ENCODE assay signal across 12 mouse cellular contexts in the genomic region with DNA sequence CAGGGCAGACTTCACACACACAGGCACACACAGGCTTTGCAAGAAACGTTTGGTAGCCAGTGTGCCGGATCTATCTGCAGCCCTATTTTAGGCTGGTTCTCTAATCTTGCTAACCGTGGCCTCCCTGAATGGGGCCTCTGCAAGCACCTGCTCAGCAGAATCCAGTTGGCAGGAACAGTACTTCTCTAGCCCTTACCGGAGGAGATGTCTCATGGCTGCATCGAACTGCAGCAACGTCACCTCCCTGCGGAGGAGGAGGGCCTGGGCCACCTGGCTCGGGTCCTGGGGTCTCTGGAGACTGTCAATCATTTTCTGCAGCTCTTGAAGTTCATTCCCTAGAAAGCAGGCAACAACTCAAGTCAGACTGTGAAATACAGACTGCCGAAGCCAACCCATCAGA.
DNase-seq lines count a peak whose midpoint lies in the region; ATAC-seq and TF ChIP-seq lines count a peak whose summit lies in the region.
"Had no signal": no experiment of that assay in that cellular context is flagged by ENCODE, and none has a peak within 500 bp of the region (broad histone marks: within the 10 kb centered on the region; RNA-seq: fewer than 3 reads in every experiment).

No protein-coding gene starts in this region.

- no peak for TF ChIP-seq CTCF in liver, postnatal 0 days (IDR thresholded peaks at IDR 0.05; ENCODE audit: low read depth)

- no peak for DNase-seq in liver, postnatal 0 days
- no peak for DNase-seq in liver, embryonic 11.5 days (ENCODE audit: low spot score)
- DNase-seq in embryonic facial prominence, embryonic 14.5 days (ENCODE audit: low spot score) = peak; percentile 57
- DNase-seq in thymus, postnatal 25 days = peak; percentile 75
- no peak for DNase-seq in hindbrain, embryonic 11.5 days (ENCODE audit: low spot score)
- DNase-seq in kidney, postnatal 4 days = no peak
- no peak for DNase-seq in lung, postnatal 4 days
- DNase-seq: adrenal gland, adult 8-10 months had no signal

- H3K9ac ChIP-seq in liver, postnatal 0 days (replicated peaks) = no peak overlapping the region
- no peak overlapping the region for H3K9ac ChIP-seq in liver, embryonic 11.5 days (ENCODE audit: low read depth, low read length)
- H3K9ac ChIP-seq in embryonic facial prominence, embryonic 14.5 days (ENCODE audit: low read depth, low read length) = no peak overlapping the region
- H3K9ac ChIP-seq in heart, embryonic 16.5 days (ENCODE audit: low read length) = peak overlapping the region; percentile 49
- no peak overlapping the region for H3K9ac ChIP-seq in hindbrain, embryonic 11.5 days (ENCODE audit: low read depth, low read length)
- H3K9ac ChIP-seq: embryonic facial prominence, embryonic 12.5 days; lung, embryonic 15.5 days had no signal

- H3K4me3 ChIP-seq in liver, postnatal 0 days (ENCODE audit: low read depth, low read length) = no peak overlapping the region
- H3K4me3 ChIP-seq in liver, embryonic 11.5 days (ENCODE audit: low read depth, low read length) = no peak overlapping the region
- H3K4me3 ChIP-seq in embryonic facial prominence, embryonic 14.5 days (ENCODE audit: low read depth, low read length) = no peak overlapping the region
- no peak overlapping the region for H3K4me3 ChIP-seq in heart, embryonic 16.5 days (ENCODE audit: low read length)
- H3K4me3 ChIP-seq in hindbrain, embryonic 11.5 days (ENCODE audit: low read depth, low read length) = no peak overlapping the region
- H3K4me3 ChIP-seq: embryonic facial prominence, embryonic 12.5 days; hindbrain, embryonic 10.5 days; lung, embryonic 15.5 days had no signal

- no peak for ATAC-seq in liver, postnatal 0 days
- ATAC-seq in liver, embryonic 11.5 days (replicated peaks; ENCODE audit: low FRiP score) = no peak
- peak; percentile 51; the same call in 1 of the 2 replicates for ATAC-seq in embryonic facial prominence, embryonic 14.5 days (ENCODE audit: low read depth)
- peak; percentile 45 for ATAC-seq in heart, embryonic 16.5 days (replicated peaks; ENCODE audit: extremely low read depth, insufficient read depth, low FRiP score)
- ATAC-seq in hindbrain, embryonic 11.5 days (ENCODE audit: low FRiP score) = no peak

- no peaks in the 10 kb centered on the region for H3K36me3 ChIP-seq in liver, postnatal 0 days (replicated peaks; ENCODE audit: insufficient read depth, low read length)
- H3K36me3 ChIP-seq in liver, embryonic 11.5 days (ENCODE audit: control insufficient read depth, insufficient read depth, low read length) = no peaks in the 10 kb centered on the region
- no peaks in the 10 kb centered on the region for H3K36me3 ChIP-seq in embryonic facial prominence, embryonic 14.5 days (ENCODE audit: control insufficient read depth, insufficient read depth, low read length)
- no peaks in the 10 kb centered on the region for H3K36me3 ChIP-seq in heart, embryonic 16.5 days (ENCODE audit: control insufficient read depth, insufficient read depth)
- no peaks in the 10 kb centered on the region for H3K36me3 ChIP-seq in hindbrain, embryonic 11.5 days (ENCODE audit: control insufficient read depth, insufficient read depth, low read length)
- H3K36me3 ChIP-seq: embryonic facial prominence, embryonic 12.5 days; hindbrain, embryonic 10.5 days; lung, embryonic 15.5 days had no signal

- TF ChIP-seq EP300 in liver, postnatal 0 days (IDR thresholded peaks at IDR 0.05; ENCODE audit: low read depth) = no peak

- H3K4me1 ChIP-seq in liver, postnatal 0 days (ENCODE audit: insufficient read depth) = peaks cover 22% of the 10 kb centered on the region
- H3K4me1 ChIP-seq in liver, embryonic 11.5 days (replicated peaks; ENCODE audit: control insufficient read depth, insufficient read depth, low read length) = peaks cover 7% of the 10 kb centered on the region
- H3K4me1 ChIP-seq in embryonic facial prominence, embryonic 14.5 days (ENCODE audit: control insufficient read depth, insufficient read depth, low read length) = peaks cover 13% of the 10 kb centered on the region
- peaks cover 34% of the 10 kb centered on the region for H3K4me1 ChIP-seq in heart, embryonic 16.5 days (ENCODE audit: control insufficient read depth, insufficient read depth, low read length)
- no peaks in the 10 kb centered on the region for H3K4me1 ChIP-seq in hindbrain, embryonic 11.5 days (replicated peaks; ENCODE audit: control insufficient read depth, insufficient read depth, low read length)

- H3K4me2 ChIP-seq in liver, postnatal 0 days (ENCODE audit: low read depth, low read length) = no peak overlapping the region
- no peak overlapping the region for H3K4me2 ChIP-seq in liver, embryonic 11.5 days
- H3K4me2 ChIP-seq in embryonic facial prominence, embryonic 14.5 days (ENCODE audit: low read depth, low read length) = no peak overlapping the region
- peak overlapping the region; percentile 40 for H3K4me2 ChIP-seq in heart, embryonic 16.5 days (ENCODE audit: low read depth, low read length)
- no peak overlapping the region for H3K4me2 ChIP-seq in hindbrain, embryonic 11.5 days (replicated peaks; ENCODE audit: low read depth, low read length)
- H3K4me2 ChIP-seq: embryonic facial prominence, embryonic 12.5 days; lung, embryonic 15.5 days had no signal

- H3K27ac ChIP-seq in liver, postnatal 0 days (ENCODE audit: low read depth) = 0 out of 2 replicates have a peak overlapping the region, but pooled peaks have one; percentile 6
- H3K27ac ChIP-seq in liver, embryonic 11.5 days (ENCODE audit: low read depth, low read length) = no peak overlapping the region
- no peak overlapping the region; the same call in 1 of the 2 replicates for H3K27ac ChIP-seq in embryonic facial prominence, embryonic 14.5 days (replicated peaks; ENCODE audit: low read depth, low read length)
- H3K27ac ChIP-seq in heart, embryonic 16.5 days (ENCODE audit: low read length) = peak overlapping the region; percentile 89
- H3K27ac ChIP-seq in hindbrain, embryonic 11.5 days (ENCODE audit: low read depth, low read length) = no peak overlapping the region
- H3K27ac ChIP-seq: embryonic facial prominence, embryonic 12.5 days; hindbrain, embryonic 10.5 days; lung, embryonic 15.5 days had no signal

- H3K9me3 ChIP-seq in liver, postnatal 0 days (ENCODE audit: low read length) = no peaks in the 10 kb centered on the region
- no peaks in the 10 kb centered on the region for H3K9me3 ChIP-seq in liver, embryonic 11.5 days (ENCODE audit: control insufficient read depth, low read length)
- H3K9me3 ChIP-seq in embryonic facial prominence, embryonic 14.5 days (ENCODE audit: control insufficient read depth, low read length) = no peaks in the 10 kb centered on the region
- no peaks in the 10 kb centered on the region for H3K9me3 ChIP-seq in heart, embryonic 16.5 days (replicated peaks; ENCODE audit: control insufficient read depth, low read length)
- H3K9me3 ChIP-seq in hindbrain, embryonic 11.5 days (ENCODE audit: control insufficient read depth, low read length) = no peaks in the 10 kb centered on the region
- H3K9me3 ChIP-seq: embryonic facial prominence, embryonic 12.5 days; hindbrain, embryonic 10.5 days; lung, embryonic 15.5 days had no signal

- WGBS in liver, postnatal 0 days (ENCODE audit: insufficient replicate concordance) = 37% methylated on average over 9 of the region's 9 CpGs
- 48% methylated on average over 9 of the region's 9 CpGs for WGBS in liver, embryonic 11.5 days
- 27% methylated on average over 8 of the region's 9 CpGs for WGBS in embryonic facial prominence, embryonic 14.5 days
- WGBS in heart, embryonic 16.5 days = 23% methylated on average over 9 of the region's 9 CpGs
- 62% methylated on average over 9 of the region's 9 CpGs for WGBS in hindbrain, embryonic 11.5 days

- H3K27me3 ChIP-seq in liver, postnatal 0 days (ENCODE audit: insufficient read depth, low read length) = no peaks in the 10 kb centered on the region
- no peaks in the 10 kb centered on the region for H3K27me3 ChIP-seq in liver, embryonic 11.5 days (replicated peaks; ENCODE audit: control insufficient read depth, insufficient read depth, low read length)
- no peaks in the 10 kb centered on the region for H3K27me3 ChIP-seq in embryonic facial prominence, embryonic 14.5 days (replicated peaks; ENCODE audit: control insufficient read depth, insufficient read depth, low read length)
- H3K27me3 ChIP-seq in heart, embryonic 16.5 days (ENCODE audit: control insufficient read depth, insufficient read depth, low read length) = no peaks in the 10 kb centered on the region
- H3K27me3 ChIP-seq in hindbrain, embryonic 11.5 days (ENCODE audit: control insufficient read depth, insufficient read depth, low read length) = no peaks in the 10 kb centered on the region
- H3K27me3 ChIP-seq: embryonic facial prominence, embryonic 12.5 days; lung, embryonic 15.5 days had no signal

Comparison
In these comparisons a context has a peak if more than half of its experiments do, and no peak if none do; other contexts are left out.
1. H3K27ac ChIP-seq: peak in liver, postnatal 0 days (single experiment) and heart, embryonic 16.5 days (single experiment); none in liver, embryonic 11.5 days (single experiment), embryonic facial prominence, embryonic 14.5 days (single experiment) and hindbrain, embryonic 11.5 days (single experiment).
2. ATAC-seq: peak in embryonic facial prominence, embryonic 14.5 days (single experiment) and heart, embryonic 16.5 days (single experiment); none in liver, postnatal 0 days (single experiment), liver, embryonic 11.5 days (single experiment) and hindbrain, embryonic 11.5 days (single experiment).
3. DNase-seq: peak in embryonic facial prominence, embryonic 14.5 days (single experiment) and thymus, postnatal 25 days (single experiment); none in liver, postnatal 0 days (single experiment), liver, embryonic 11.5 days (single experiment), hindbrain, embryonic 11.5 days (single experiment), kidney, postnatal 4 days (0 of 2) and lung, postnatal 4 days (0 of 2).